Mouse (Mus musculus) ES-Bruce4 (cell line): Measurements from ENCODE around the gene Zmym2. TPM values are rescaled to one million over a fixed set of nuclear protein-coding genes. Genes with fewer than 3 reads are reported as not detected.
A peak's percentile ranks its signal among the peaks of the same experiment; 100 is the strongest.
"Not testable (repeated sequence)": the region's sequence is repeated elsewhere in the genome, so short reads cannot be mapped to it uniquely, and the experiment has no call there.

ENCODE experiments used
- H3K27ac ChIP-seq: 2 replicates; pipeline ENCODE4 v1.5.1; 2012; ENCODE audit warnings: low read length, inconsistent platforms; ENCODE audit not compliant: insufficient read depth
- H3K27me3 ChIP-seq: 2 replicates; pipeline ENCODE4 v1.6.1; 2012; ENCODE audit warnings: mild to moderate bottlenecking, low read length, inconsistent platforms; ENCODE audit not compliant: control insufficient read depth, poor library complexity, insufficient read depth, severe bottlenecking
- H3K36me3 ChIP-seq: 2 replicates; pipeline ENCODE4 v1.6.1; 2012; ENCODE audit warnings: inconsistent platforms, mild to moderate bottlenecking, low read length, moderate library complexity; ENCODE audit not compliant: control insufficient read depth, poor library complexity, insufficient read depth, severe bottlenecking
- H3K4me1 ChIP-seq: one replicate; pipeline ENCODE4 v1.8.1; 2011; ENCODE audit warnings: low read length; ENCODE audit not compliant: control insufficient read depth, insufficient read depth
- H3K4me3 ChIP-seq: 2 replicates; pipeline ENCODE4 v1.5.1; 2011; ENCODE audit warnings: low read depth, mild to moderate bottlenecking, low read length
- H3K9ac ChIP-seq: 2 replicates; pipeline ENCODE4 v1.6.1; 2012; ENCODE audit warnings: low read depth, mild to moderate bottlenecking, inconsistent platforms; ENCODE audit not compliant: poor library complexity, severe bottlenecking
- H3K9me3 ChIP-seq: replicated peaks from 2 replicates; pipeline ENCODE4 v1.6.1; 2012; ENCODE audit warnings: mild to moderate bottlenecking, low read length, inconsistent platforms; ENCODE audit not compliant: control insufficient read depth, poor library complexity, insufficient read depth, severe bottlenecking
- CTCF ChIP-seq: IDR thresholded peaks from one replicate; pipeline ENCODE4 v1.8.1; 2011; ENCODE audit warnings: low read depth, low read length
- EP300 ChIP-seq: IDR thresholded peaks from 2 replicates; pipeline ENCODE4 v1.6.1; 2011; ENCODE audit warnings: low read depth, low read length; ENCODE audit not compliant: insufficient read depth
- POLR2A ChIP-seq: IDR thresholded peaks from one replicate; pipeline ENCODE4 v1.8.1; 2011; ENCODE audit warnings: low read length; ENCODE audit not compliant: insufficient read depth
- polyA plus RNA-seq: library from polyadenylated mRNA; stranded (reverse); fragments of >200 nt; gene quantifications from 2 replicates; pipeline ENCODE4 v1.2.4, GENCODE M21; 2011; ENCODE audit warnings: low read depth; ENCODE audit not compliant: missing spikeins, insufficient read depth, insufficient read length

Gene Zmym2
- polyA plus RNA-seq: 141 and 147 TPM in 2 replicates

- Histone ChIP-seq H3K36me3 (peaks cover 12% of the 10 kb centered on the region), H3K9ac (peak within 1 kb of the TSS; percentile 94), H3K4me3 (peak within 1 kb of the TSS; percentile 99), H3K27ac (peak within 1 kb of the TSS; percentile 71)
- not testable (repeated sequence) for H3K9me3 ChIP-seq, H3K4me1 ChIP-seq, H3K27me3 ChIP-seq
- TF ChIP-seq CTCF: peak; percentile 28
These were observed at the start of gene Zmym2 for GRCm38 (mm10) chr14:56886594-56887513. TSS of gene Zmym2 (plus strand) at chr14:56886653.

- Histone ChIP-seq H3K36me3 (no peaks in the 10 kb centered on the region), H3K27ac (no peak overlapping the region), H3K4me1 (peaks cover 1% of the 10 kb centered on the region), H3K9ac (no peak overlapping the region), H3K27me3 (no peaks in the 10 kb centered on the region), H3K9me3 (no peaks in the 10 kb centered on the region), H3K4me3 (no peak overlapping the region)
- no peak for TF ChIP-seq POLR2A
- no peak for TF ChIP-seq EP300
- no peak for TF ChIP-seq CTCF
These were observed 42.4 kb upstream of the Zmym2 start for GRCm38 (mm10) chr14:56844033-56844432.

- Histone ChIP-seq H3K27ac (no peak overlapping the region), H3K4me3 (no peak overlapping the region), H3K9me3 (no peaks in the 10 kb centered on the region), H3K4me1 (peaks cover 1% of the 10 kb centered on the region), H3K27me3 (no peaks in the 10 kb centered on the region), H3K36me3 (no peaks in the 10 kb centered on the region), H3K9ac (no peak overlapping the region)
- no peak for TF ChIP-seq EP300
- TF ChIP-seq CTCF: no peak
- no peak for TF ChIP-seq POLR2A
These were observed 41.9 kb upstream of the Zmym2 start for GRCm38 (mm10) chr14:56844507-56844906.

- H3K9ac ChIP-seq: no peak overlapping the region
- H3K9me3 ChIP-seq: 0 out of 2 replicates have a peak, but pooled peaks cover 2% of the 10 kb centered on the region
- H3K4me3 ChIP-seq: no peak overlapping the region
- no peak overlapping the region for H3K27ac ChIP-seq
- TF ChIP-seq EP300 (0 out of 2 replicates have a peak, but pooled peaks have one; percentile 14), CTCF (no peak)
- peaks cover 1% of the 10 kb centered on the region for H3K4me1 ChIP-seq
- H3K27me3 ChIP-seq: no peaks in the 10 kb centered on the region
- H3K36me3 ChIP-seq: no peaks in the 10 kb centered on the region
These were observed 38.1 kb upstream of the Zmym2 start for GRCm38 (mm10) chr14:56848322-56848721.

GRCm38 (mm10) chr14:56849681-56850080 lies 36.8 kb upstream of the Zmym2 start:
- Histone ChIP-seq H3K9me3 (peaks cover 11% of the 10 kb centered on the region; the same call in 1 of the 2 replicates), H3K36me3 (no peaks in the 10 kb centered on the region), H3K4me1 (peaks cover 1% of the 10 kb centered on the region), H3K27ac (no peak overlapping the region), H3K4me3 (no peak overlapping the region), H3K27me3 (no peaks in the 10 kb centered on the region), H3K9ac (no peak overlapping the region)
- TF ChIP-seq EP300 (no peak), CTCF (no peak)

GRCm38 (mm10) chr14:56864041-56864440 lies 22.4 kb upstream of the Zmym2 start:
- H3K4me1 ChIP-seq: no peaks in the 10 kb centered on the region
- no peak for TF ChIP-seq POLR2A
- no peak for TF ChIP-seq CTCF
- TF ChIP-seq EP300: no peak

More at GRCm38 (mm10) chr14:56864041-56864440, 22.4 kb upstream of the Zmym2 start:
- Histone ChIP-seq H3K9me3 (no peaks in the 10 kb centered on the region), H3K27ac (no peak overlapping the region), H3K4me3 (no peak overlapping the region), H3K9ac (no peak overlapping the region), H3K36me3 (no peaks in the 10 kb centered on the region), H3K27me3 (peaks cover 4% of the 10 kb centered on the region)
